Mouse (Mus musculus): ENCODE data around the gene Adamts14.

The Adamts14 gene

GRCm38 (mm10) chr10:61176221-61176790, 96.9 kb downstream of the Adamts14 start:
- no peak for DNase-seq (ENCODE audit: low spot score)

GRCm38 (mm10) chr10:61175442-61176204, 97.6 kb downstream of the Adamts14 start:
- no peak for DNase-seq (ENCODE audit: low spot score)

- no peak for DNase-seq (ENCODE audit: low spot score)
Measured at GRCm38 (mm10) chr10:61174711-61175441, 98.4 kb downstream of the Adamts14 start.

GRCm38 (mm10) chr10:61172496-61172895, 100.7 kb downstream of the Adamts14 start:
- no peak for DNase-seq (ENCODE audit: low spot score)

GRCm38 (mm10) chr10:61171654-61172053, 101.6 kb downstream of the Adamts14 start, which contains the start of gene Tbata:
Gene Tbata, plus strand, starts transcription at chr10:61171954.
- DNase-seq (ENCODE audit: low spot score) = no peak

GRCm38 (mm10) chr10:61168393-61168792, 104.8 kb downstream of the Adamts14 start:
- no peak for DNase-seq (ENCODE audit: low spot score)

- DNase-seq (ENCODE audit: low spot score) = no peak
Measured at GRCm38 (mm10) chr10:61167333-61168096, 105.7 kb downstream of the Adamts14 start.

- no peak for DNase-seq (ENCODE audit: low spot score)
Measured at GRCm38 (mm10) chr10:61162366-61162765, 110.9 kb downstream of the Adamts14 start.

GRCm38 (mm10) chr10:61160671-61161070, 112.6 kb downstream of the Adamts14 start:
- no peak for DNase-seq (ENCODE audit: low spot score)

GRCm38 (mm10) chr10:61160089-61160488, 113.1 kb downstream of the Adamts14 start:
- no peak for DNase-seq (ENCODE audit: low spot score)

- DNase-seq (ENCODE audit: low spot score) = no peak
Measured at GRCm38 (mm10) chr10:61158594-61158993, 114.6 kb downstream of the Adamts14 start.

GRCm38 (mm10) chr10:61156453-61156852, 116.8 kb downstream of the Adamts14 start:
- no peak for DNase-seq (ENCODE audit: low spot score)

- DNase-seq (ENCODE audit: low spot score) = no peak
Measured at GRCm38 (mm10) chr10:61155611-61156010, 117.6 kb downstream of the Adamts14 start.

- DNase-seq (ENCODE audit: low spot score) = no peak
Measured at GRCm38 (mm10) chr10:61152131-61152530, 121.1 kb downstream of the Adamts14 start.

- no peak for DNase-seq (ENCODE audit: low spot score)
Measured at GRCm38 (mm10) chr10:61150616-61151015, 122.6 kb downstream of the Adamts14 start.

- no peak for DNase-seq (ENCODE audit: low spot score)
Measured at GRCm38 (mm10) chr10:61149476-61149875, 123.8 kb downstream of the Adamts14 start.

GRCm38 (mm10) chr10:61147157-61148040, 125.8 kb downstream of the Adamts14 start, which contains the start of gene Sgpl1:
Gene Sgpl1, minus strand, starts transcription at chr10:61147703.
- peak; percentile 41 for DNase-seq (ENCODE audit: low spot score)
